Mouse (Mus musculus): ENCODE results near the gene Gmpr.

DNA sequence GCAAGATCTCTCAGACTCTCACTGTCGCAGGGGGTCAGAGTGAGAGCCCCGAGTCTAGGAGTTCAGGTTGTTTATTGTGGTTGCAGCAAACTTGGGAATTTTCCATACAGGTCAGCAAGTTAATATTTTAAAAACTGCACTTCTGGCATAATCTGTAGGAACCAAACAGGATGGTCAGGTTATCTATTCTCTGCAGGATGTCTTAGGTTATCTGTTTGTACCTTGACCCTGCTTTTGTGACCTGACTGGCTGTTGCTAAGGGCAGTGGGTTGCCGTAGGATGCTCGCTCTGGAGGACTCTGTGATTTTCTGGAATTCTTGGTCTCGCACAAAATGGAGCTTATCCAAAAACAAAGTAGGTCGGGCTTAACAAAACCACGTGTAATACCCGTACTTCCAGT is 31.9 kb upstream of the Gmpr start:
- TF ChIP-seq CTCF (IDR thresholded peaks at IDR 0.05; ENCODE audit: low read depth) (no peak), EP300 (IDR thresholded peaks at IDR 0.05; ENCODE audit: low read depth) (no peak)

All from heart, postnatal 0 days (tissue).